Mouse (Mus musculus) adrenal gland, adult 8-10 months (tissue): ENCODE data around the gene Smn1. TPM values are rescaled to one million over a fixed set of nuclear protein-coding genes. Genes with fewer than 3 reads are reported as not detected.
A peak's percentile ranks its signal among the peaks of the same experiment; 100 is the strongest.
"Not testable (repeated sequence)": the region's sequence is repeated elsewhere in the genome, so short reads cannot be mapped to it uniquely, and the experiment has no call there.

Experiments used
- DNase-seq: peaks from one replicate; pipeline ENCODE4 v3.0.0; 2022
- total RNA-seq, 4 experiments: library from RNA; stranded (reverse); gene quantifications; 2 replicates each; pipeline ENCODE4 v1.2.4; 2022

Gene Smn1
- total RNA-seq: 10 to 100 TPM; 27.5 to 48.1 (median 39.0) TPM

DNA sequence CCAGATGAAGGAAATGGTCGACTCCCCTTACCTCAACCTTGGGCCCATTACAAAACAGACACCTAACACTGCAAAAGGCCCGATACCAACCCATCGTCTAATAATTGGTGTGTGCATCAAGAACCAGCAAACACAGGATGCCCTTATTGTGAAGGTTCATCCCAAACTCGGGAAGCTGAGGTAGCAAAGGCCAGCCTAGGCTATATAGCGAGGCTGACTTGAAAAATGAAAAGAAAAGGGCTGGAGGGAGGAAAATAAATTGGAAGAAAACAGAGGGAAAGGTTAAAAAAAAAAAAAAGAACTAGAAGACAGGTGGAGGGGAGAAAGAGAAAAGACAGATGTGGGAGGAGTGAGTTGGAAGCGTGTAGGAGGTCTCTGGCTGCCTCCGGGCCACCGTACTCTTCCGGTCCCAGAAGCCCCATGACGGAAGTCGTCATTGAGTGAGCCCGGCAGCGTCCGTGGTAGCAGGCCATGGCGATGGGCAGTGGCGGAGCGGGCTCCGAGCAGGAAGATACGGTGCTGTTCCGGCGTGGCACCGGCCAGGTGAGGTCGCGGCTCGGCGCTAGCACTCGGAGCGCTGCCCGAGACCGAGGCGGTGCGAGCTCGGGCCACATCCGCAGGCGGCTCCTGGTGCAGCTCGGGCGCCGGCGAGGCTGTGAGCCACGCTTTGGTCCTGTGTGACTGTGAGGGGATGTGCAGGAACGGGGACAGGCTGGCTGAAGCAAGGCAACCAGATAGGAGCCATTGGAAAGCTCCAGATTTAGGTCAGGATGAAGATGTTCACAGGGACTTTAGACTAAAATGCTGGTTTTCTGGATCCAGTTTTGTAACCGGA lies at the start of gene Smn1:
Gene Smn1 (plus strand): TSS at position 430 of the 835 bp plus-strand sequence.
- DNase-seq: peak; percentile 92

DNA sequence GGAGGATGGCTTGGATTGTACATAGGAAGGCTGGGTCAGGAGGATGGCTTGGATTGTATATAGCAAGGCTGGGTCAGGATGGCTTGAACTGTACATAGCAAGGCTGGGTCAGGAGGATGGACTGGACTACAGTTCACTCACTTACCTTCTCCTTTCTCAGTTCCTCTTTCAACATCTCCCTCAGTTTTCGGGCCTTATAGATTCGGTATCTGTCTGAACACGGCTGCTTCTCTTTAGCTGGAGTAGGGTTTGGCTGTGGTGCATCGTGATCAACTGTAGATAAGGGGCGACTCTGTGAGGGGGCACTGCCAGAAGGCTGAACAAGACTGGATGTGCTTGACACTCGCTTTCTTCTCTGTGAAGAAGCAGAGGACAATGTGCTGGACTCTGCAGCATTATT lies 25.8 kb upstream of the Smn1 start:
- DNase-seq: no peak

DNA sequence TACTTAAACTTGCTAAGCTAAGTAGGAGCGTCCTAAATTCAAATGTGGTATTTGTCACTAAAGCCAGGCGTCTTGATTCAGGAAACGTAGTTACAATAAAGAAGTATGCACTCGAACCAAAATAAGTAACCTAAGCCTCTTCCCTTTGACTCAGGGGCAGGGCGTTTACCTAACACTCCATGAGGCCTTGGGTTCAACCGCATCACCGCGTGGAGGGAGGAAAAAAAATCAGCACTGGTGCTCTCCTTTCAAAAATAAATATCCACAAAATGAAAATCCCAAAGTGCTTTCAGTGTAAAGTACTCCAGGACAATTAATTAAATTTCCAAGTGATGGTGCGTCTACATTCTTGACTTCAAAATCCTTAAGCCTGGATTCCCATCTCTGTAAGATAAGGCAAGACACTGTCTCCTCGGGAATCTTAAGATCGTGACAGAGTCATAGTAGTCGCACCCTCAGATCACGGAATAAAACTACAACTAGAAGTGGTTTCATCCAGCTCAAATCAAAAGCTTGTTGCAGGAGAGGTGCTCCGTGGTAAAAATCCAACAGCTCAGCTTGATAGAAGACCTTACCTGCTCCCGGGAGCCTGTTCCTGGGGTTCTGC lies 21.5 kb upstream of the Smn1 start:
- DNase-seq: no peak

DNA sequence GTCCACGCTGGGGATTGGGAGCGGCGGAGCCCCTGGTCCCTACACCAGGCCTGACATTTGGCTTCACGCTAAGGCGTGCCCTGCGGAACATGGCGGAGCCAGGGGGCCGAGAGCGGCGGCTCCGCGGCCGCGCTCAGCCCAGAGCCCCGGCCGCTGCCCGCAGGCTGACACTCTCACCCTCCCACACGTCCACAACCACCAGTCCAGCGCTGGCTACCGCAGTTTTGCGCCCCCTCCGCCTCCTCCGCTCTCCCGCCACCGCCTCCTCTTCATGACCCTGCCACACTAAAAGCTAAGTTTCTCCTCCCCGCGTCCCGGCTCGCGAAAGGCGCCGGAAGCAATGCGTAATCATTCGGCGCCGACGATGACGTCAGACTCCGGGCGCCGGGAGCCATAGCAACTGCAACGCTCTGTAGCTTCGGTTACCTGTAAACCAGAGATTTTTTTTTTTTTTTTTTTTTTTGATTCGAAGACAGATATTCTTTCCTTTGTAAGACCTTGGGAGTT lies 20.9 kb upstream of the Smn1 start, which contains the start of gene Bdp1:
Gene Bdp1 (minus strand): TSS at position 323 of the 507 bp plus-strand sequence.
- DNase-seq: peak; percentile 87

DNA sequence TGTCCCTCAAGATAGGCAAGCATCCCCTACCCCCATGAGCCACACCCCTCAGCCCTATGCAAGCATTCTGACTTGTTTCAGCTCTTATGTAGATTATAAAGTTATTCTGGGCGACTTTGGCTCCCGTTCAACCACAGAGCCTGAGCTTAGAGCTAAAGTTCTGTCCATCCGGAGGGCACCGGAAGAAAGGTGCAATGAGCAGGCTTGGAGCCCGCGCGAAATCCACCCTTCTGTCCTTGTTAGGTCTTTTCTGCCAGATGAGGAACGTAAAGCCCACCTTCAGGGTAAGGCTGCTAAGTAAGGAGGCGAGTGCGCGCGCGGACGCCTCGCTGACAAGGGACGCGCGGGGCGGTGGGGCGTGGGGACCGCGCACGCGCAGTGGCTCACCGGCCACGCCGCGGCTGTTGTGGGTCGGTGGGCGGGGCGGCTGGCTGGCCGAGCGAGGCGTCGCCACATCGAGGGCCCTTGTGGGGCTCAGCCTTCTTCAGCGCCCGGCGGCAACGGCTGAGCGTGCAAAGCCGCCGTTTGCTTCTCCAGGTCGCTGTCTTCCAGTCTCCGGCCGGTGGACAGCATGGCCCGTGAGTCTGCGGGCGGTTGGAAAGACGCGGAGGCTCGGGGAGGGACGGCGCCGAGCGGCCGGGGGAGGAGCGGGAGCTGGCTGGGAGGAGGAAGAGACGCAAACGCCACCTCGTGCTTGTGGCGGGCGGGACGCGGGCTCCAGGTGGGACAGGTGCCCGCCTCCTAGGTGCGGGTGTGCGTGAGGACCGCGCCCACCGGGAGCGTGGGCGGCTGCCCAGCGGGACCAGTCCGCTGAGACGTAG lies 16.8 kb upstream of the Smn1 start, which contains the start of gene Serf1:
Gene Serf1 (plus strand): TSS at position 361 of the 821 bp plus-strand sequence.
- DNase-seq: peak; percentile 61

DNA sequence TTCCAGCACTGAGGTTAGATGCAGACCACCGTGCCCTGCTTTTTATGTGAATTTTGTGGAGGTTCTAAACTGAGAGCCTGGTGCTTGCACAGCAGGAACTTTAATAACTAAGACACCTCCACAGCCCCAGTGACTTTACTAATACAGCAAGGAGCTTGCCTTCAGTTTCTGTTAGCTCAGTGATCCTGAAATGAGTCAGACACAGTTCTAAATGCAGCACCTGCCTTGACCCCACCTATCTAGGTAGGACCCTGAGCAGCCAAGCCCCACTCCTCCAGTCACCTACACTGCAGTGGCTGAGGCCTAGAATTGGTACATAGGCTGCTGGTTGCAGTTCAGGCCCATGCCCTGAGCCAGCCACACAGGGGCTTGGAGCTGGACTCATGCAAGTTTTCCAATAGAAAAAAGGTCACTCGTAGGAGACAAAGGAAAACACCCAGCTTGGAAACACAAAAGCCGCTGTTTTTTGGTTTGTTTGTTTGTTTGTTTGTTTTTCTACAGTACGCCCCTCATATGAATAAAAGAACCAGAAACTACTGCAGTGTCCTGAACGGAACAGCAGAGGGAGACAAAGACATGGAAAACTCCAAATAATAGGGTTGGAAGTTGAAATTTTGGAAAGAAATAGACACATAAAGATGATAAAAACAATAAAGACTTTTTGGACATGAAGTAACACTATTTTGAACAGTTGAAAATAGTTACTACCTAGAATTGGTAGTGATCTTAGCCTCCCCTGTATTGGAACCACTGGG lies 12.3 kb upstream of the Smn1 start:
- DNase-seq: no peak

DNA sequence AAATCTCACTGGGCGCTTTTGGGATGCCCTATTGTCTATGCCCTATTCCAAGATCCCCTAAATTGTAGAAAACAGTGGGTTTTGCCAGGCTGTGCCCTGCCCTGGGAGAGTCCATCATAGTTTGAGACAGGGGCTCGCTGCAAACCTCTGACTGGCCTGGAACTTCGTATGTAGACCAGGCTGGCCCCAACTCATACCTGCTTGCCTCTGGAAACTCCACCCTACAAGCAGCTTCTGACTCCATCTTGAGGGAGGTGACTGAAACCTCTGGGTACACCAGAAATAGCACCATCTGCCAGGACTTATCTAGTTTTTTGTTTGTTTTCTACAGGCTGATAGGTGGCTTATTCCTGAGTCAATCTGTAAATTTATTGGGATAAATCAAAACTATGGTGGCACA lies 682 bp upstream of the Smn1 start:
- DNase-seq: no peak

DNA sequence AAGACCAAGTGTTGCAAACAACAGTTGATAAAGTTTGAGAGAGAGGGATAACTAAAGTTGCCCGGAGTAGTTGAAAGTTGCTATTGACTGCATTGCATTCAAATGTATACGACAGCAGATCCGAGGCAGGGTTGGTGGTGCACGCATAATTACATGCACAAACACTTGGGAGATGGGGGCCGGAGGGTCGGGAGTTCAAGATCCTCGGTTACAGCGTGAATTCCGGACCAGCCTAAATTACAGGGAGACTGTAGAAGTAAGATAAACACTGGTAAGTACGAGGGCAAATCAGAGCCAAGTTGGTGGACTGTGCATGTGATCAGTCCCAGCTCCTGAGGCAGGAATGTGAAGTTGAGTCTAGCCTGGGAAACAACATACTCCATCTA lies 599 bp downstream of the Smn1 start:
- DNase-seq: no peak

DNA sequence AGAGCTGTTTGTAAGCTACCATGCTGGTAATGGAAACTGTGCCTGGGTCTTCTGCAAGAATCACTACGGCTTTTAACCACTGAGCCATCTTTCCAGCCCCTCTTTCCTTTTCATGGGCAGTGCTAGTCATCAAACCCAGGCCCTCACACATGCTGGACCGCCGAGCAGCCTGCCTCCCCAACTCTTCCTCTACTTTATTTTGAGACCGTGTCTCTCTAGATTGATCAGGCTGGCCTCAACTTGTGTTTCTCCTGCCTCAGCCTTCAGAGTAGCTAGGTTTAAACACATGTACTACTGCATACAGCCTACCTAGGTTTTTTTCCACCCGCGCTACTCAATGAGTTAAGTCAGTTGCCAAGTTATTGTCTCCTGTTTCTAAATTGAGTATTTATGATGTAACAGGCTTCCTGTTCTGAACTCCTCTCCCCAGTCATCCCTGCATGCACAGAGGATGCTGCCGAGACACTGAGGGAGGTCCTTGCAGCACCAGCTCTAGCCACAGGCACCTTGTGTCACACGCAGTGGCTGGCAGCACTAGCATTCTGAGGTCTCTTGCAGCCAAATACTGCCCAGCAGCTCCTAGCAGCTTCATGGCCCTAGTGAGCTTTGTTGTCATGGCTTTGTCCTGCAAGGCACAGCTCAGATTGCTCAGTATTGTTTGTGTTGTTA lies 17.1 kb downstream of the Smn1 start:
- DNase-seq: no peak

DNA sequence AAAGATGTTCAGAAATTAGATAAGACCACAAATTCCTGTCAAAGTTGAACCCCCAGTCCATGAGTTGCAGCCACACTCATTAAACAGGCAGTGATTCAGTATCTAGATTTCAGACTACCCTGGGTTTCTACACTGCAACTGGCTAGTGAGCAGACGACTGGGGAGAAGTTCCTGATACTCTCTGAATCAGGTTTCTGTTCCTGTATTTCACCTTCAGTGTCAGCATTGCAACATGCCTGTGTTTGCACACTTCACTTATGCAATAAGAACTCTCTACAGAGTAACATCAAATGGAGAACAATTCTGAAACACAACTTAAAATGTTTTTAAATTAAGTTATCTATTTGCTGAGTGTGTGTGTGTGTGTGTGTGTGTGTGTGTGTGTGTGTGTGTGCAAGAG lies 28.0 kb downstream of the Smn1 start:
- no peak for DNase-seq

DNA sequence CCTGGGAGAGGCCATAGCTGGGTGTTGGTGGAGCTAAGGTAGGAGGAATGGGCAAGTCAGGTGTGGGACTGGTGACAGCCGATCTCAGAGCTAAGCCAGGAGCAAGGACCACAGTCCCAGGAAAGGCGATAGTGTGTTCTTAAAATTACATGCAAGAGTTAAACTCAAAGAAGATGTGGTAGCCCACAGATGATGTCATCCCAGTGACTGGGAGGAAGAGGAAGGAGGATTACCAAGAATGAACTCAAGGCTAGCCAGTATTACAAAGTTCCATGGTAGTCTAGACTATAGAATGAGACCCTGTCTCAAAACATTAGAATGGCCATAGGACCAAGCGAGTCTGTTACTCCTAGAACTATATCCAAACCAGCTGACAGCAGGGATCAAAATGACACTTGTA lies 32.0 kb downstream of the Smn1 start:
- DNase-seq: no peak

DNA sequence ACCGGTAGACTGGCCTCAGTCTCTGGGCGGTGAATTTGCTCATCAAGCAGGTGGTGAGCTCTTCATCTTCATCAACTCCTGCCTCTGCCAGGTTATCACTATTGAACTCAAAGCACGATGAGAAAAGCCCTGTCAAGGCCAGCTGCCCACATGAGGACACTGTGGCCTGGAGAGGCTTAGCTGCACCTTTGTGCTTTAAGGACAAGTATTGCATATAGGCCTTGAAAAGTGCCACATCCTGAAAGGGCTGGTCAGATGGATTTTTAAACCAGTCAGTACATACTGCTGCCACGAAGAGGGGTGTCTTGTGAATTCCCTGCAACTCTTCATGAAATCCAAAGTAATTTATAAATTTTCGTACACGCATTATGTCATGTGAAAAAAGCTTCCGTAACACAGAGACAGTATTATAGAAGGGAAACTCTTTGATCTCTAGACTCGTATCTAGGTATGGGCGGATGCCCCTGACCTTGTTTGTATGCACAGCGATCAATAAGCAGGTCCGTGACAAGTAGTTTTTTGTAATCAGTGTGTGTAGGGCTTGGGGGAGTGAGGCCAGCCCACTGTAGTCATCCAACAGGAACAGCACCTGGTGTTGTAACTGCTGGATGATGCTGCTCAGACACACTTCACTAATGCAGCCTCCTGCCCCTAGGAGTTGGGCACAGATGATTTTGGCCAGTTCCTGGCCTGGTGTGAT lies 36.7 kb downstream of the Smn1 start:
- DNase-seq: not testable (repeated sequence)

DNA sequence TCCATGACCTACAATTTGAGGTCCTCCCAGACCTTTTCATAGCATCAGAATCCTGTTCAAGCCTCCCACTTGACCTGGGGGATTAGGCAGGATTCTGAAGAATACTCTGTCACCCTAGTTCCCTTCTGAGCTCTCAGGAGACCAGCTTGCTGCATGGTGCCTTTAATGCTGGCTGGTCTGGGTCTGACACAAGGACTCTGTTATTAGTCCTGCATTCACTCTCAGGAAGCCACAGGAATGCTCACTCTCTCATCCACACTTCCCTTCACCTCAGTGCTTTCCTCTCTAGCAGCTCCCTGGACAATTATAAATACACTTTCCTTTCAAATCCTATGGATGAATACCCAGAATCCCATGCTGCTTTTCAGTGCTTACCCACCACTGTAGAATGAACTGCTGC lies 37.8 kb downstream of the Smn1 start:
- DNase-seq: not testable (repeated sequence)

DNA sequence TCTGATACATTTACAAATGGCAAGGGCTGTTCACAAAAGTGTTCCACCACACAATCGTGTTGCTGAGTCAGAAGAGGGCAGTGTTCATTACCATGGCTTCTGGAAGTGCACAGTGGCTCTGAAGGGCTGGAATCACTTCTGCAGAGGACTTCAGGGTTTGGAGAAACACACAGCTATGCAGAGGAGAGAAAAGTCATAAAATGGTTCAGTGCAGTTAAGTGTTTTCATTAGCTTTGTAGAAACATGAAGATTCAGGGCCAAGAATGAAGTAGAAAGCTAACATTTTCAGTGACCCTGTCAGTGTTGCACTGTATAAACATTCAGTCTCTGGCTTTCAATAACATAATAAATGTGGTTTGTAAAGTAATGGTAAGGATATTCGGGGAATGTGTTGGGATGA lies 41.7 kb downstream of the Smn1 start:
- DNase-seq: not testable (repeated sequence)

DNA sequence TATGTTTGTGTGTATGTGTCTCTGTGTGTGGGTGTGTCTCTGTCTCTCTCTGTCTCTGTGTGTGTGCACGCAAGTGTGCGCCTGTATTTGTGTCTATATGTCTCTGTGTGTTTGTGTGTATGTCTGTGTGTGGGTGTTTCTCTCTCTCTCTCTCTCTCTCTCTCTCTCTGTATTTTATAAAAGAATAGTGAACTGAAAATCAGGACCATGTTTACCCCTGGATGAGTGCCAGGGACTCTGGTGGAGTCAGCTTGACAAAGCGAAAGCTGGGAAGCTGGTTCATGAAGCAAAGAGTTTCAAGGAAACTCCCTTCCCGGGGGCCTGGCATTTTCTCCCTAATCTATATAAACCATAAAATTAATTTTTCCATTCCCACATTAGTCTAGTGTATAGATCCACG lies 49.7 kb downstream of the Smn1 start:
- not testable (repeated sequence) for DNase-seq

DNA sequence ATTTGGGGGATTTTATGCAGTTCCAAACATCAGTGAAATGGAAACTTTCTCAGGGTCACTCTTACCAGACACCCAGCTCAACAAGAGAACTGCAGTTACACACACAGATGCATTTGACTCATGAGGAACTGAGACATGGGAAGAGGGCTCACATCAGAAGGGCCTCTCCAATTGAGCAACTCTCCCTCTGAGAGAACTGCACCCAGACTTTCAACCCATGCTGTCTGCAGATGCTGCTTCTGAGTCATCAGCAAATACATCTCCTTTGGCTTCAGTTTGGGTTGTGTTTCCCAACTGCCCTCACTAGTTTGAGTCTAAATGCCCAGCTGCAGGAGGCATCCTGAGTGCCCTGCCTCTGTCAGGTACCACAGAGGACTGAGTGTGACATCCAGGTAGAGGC lies 58.5 kb downstream of the Smn1 start:
- DNase-seq: not testable (repeated sequence)
